Mouse (Mus musculus) hindlimb bud, embryonic 11.5 days (tissue): Measurements from ENCODE around the gene Asxl2.
"Not testable (repeated sequence)": the region's sequence is repeated elsewhere in the genome, so short reads cannot be mapped to it uniquely, and the experiment has no call there.

Experiments
- DNase-seq: peaks from one replicate; pipeline ENCODE4 v3.0.0-alpha.2; 2012; ENCODE audit warnings: low read depth, low spot score; ENCODE audit errors: extremely low spot score

The Asxl2 gene

GRCm38 (mm10) chr12:3426530-3427034 lies at the start of gene Asxl2:
Gene Asxl2, plus strand, starts transcription at chr12:3426857.
- peak; percentile 93 for DNase-seq

- DNase-seq, result no peak
Observed at GRCm38 (mm10) chr12:3377190-3377589, 49.5 kb upstream of the Asxl2 start.

- no peak for DNase-seq
Observed at GRCm38 (mm10) chr12:3377755-3378154, 48.9 kb upstream of the Asxl2 start.

- DNase-seq, result no peak
Observed at GRCm38 (mm10) chr12:3384860-3385259, 41.8 kb upstream of the Asxl2 start.

- no peak for DNase-seq
Observed at GRCm38 (mm10) chr12:3385271-3385670, 41.4 kb upstream of the Asxl2 start.

- DNase-seq, result no peak
Observed at GRCm38 (mm10) chr12:3385940-3386339, 40.7 kb upstream of the Asxl2 start.

GRCm38 (mm10) chr12:3387891-3388290 lies 38.8 kb upstream of the Asxl2 start:
- no peak for DNase-seq

- no peak for DNase-seq
Observed at GRCm38 (mm10) chr12:3389394-3389793, 37.3 kb upstream of the Asxl2 start.

- DNase-seq, result no peak
Observed at GRCm38 (mm10) chr12:3390071-3390470, 36.6 kb upstream of the Asxl2 start.

GRCm38 (mm10) chr12:3390577-3391262 lies 35.9 kb upstream of the Asxl2 start:
- peak; percentile 63 for DNase-seq

- no peak for DNase-seq
Observed at GRCm38 (mm10) chr12:3391276-3391675, 35.4 kb upstream of the Asxl2 start.

GRCm38 (mm10) chr12:3393140-3393539 lies 33.5 kb upstream of the Asxl2 start:
- no peak for DNase-seq

- no peak for DNase-seq
Observed at GRCm38 (mm10) chr12:3396931-3397330, 29.7 kb upstream of the Asxl2 start.

GRCm38 (mm10) chr12:3405662-3406061 lies 21.0 kb upstream of the Asxl2 start:
- not testable (repeated sequence) for DNase-seq

- DNase-seq, result no peak
Observed at GRCm38 (mm10) chr12:3406585-3406984, 20.1 kb upstream of the Asxl2 start.

- DNase-seq, result no peak
Observed at GRCm38 (mm10) chr12:3414956-3415355, 11.7 kb upstream of the Asxl2 start.

GRCm38 (mm10) chr12:3418761-3419160 lies 7.9 kb upstream of the Asxl2 start:
- no peak for DNase-seq

GRCm38 (mm10) chr12:3420519-3420918 lies 6.1 kb upstream of the Asxl2 start:
- DNase-seq, result no peak

- DNase-seq, result no peak
Observed at GRCm38 (mm10) chr12:3422786-3423185, 3.9 kb upstream of the Asxl2 start.

- DNase-seq, result no peak
Observed at GRCm38 (mm10) chr12:3424179-3424578, 2.5 kb upstream of the Asxl2 start.

- no peak for DNase-seq
Observed at GRCm38 (mm10) chr12:3425375-3426341, 999 bp upstream of the Asxl2 start.
